Mouse (Mus musculus): ENCODE data around the gene Dhps.

DNA sequence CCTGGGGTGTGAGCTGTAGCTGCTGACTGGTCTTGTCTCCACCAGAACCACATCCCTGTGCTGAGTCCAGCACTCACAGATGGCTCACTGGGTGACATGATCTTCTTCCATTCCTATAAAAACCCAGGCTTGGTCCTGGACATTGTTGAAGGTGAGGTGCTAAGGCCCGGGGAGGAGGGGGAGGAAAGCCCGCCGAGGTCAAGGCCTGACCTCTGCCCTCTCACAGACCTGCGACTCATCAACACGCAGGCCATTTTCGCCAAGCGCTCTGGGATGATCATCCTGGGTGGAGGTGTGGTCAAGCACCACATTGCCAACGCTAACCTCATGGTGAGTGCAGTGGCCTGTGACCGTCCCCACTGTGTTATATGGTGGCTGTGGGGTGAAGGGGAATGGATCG is 2.6 kb downstream of the Dhps start:
- no peak for TF ChIP-seq POLR2A (IDR thresholded peaks at IDR 0.05; ENCODE audit: borderline replicate concordance, insufficient read depth, low read length)
- TF ChIP-seq CTCF (IDR thresholded peaks at IDR 0.05; ENCODE audit: borderline replicate concordance, insufficient read depth, low read depth, low read length) = no peak

Data from cerebellum, adult 2 months (tissue).